Mouse (Mus musculus): ENCODE measurements around the gene Net1.
"Not testable (repeated sequence)": the region's sequence is repeated elsewhere in the genome, so short reads cannot be mapped to it uniquely, and the experiment has no call there.

The Net1 gene

GRCm38 (mm10) chr13:3833644-3834043 is 84.4 kb downstream of the Net1 start:
- not testable (repeated sequence) for DNase-seq (ENCODE audit: low spot score in 2 of 2)

GRCm38 (mm10) chr13:3832450-3832849 is 85.6 kb downstream of the Net1 start:
- DNase-seq (ENCODE audit: low spot score in 2 of 2), result no peak

Data from cerebellum, postnatal 4 days (tissue).